Mouse (Mus musculus) cerebellum, adult 2 months (tissue): ENCODE measurements around the gene Mcf2l.

Experiments used
- CTCF ChIP-seq: fragments of 200-500 bp; IDR thresholded peaks from 2 replicates; pipeline ENCODE4 v1.5.1; 2011; ENCODE audit warnings: low read depth, mild to moderate bottlenecking, control low read depth, low read length, moderate library complexity, borderline replicate concordance; ENCODE audit not compliant: insufficient read depth
- POLR2A ChIP-seq: fragments of 200-500 bp; IDR thresholded peaks from 2 replicates; pipeline ENCODE4 v1.6.1; 2011; ENCODE audit warnings: low read length, control low read depth, borderline replicate concordance; ENCODE audit not compliant: insufficient read depth

- TF ChIP-seq CTCF, result no peak
- TF ChIP-seq POLR2A, result no peak
Observed at GRCm38 (mm10) chr8:12917831-12918230, 44.2 kb downstream of the Mcf2l start.
